Mouse (Mus musculus): ENCODE results near the gene Mad1l1.
"Not testable (repeated sequence)": the region's sequence is repeated elsewhere in the genome, so short reads cannot be mapped to it uniquely, and the experiment has no call there.

Mad1l1 gene

GRCm38 (mm10) chr5:140321042-140321755 is at the start of gene Mad1l1, which contains the start of gene Nudt1:
Mad1l1 (minus strand) TSS chr5:140321552.
Nudt1 (plus strand) TSS chr5:140321656.
- peak; percentile 99 for DNase-seq (ENCODE audit: low read depth, low spot score)

DNA sequence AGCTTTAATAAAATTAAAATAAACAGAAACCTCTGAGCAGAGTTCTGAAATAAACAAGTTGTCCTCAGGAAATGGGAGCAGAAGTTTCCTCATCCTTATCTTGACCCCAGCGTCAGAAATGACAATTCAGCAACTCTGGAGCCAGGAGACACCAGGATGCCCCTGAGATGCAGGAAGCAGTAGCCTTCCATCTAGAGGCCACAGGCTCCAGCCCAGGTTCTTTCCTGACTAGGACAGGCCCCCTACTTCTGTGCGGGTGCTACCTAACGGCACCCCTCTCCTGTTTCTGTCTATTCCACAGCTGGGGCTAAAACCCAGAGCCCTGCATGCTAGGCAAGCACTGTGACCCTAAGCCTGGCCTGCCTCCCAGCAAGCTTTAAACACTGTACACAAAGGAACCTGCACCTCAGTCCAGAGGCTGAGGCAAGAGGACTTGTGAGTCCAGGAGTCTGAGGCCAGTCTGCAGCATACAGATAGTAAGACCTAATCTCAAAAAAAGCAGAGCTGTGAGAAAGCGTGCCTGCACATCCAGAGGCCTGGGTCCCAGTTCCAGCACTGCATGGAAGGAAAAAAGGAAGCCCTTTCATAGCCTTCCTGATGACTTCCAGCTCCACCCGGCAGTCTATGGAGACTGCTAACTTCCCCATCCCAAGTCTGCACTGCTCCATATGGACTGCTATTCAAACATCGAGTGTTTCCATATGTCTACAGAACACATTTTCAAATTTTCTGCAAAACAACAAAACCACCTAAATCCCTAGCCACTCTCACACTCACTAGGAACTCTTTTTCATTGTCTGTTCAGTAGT is 49.3 kb upstream of the Mad1l1 start:
- no peak for DNase-seq (ENCODE audit: low read depth, low spot score)

- DNase-seq (ENCODE audit: low read depth, low spot score): no peak
These were observed 48.1 kb upstream of the Mad1l1 start for GRCm38 (mm10) chr5:140369466-140369865.

DNA sequence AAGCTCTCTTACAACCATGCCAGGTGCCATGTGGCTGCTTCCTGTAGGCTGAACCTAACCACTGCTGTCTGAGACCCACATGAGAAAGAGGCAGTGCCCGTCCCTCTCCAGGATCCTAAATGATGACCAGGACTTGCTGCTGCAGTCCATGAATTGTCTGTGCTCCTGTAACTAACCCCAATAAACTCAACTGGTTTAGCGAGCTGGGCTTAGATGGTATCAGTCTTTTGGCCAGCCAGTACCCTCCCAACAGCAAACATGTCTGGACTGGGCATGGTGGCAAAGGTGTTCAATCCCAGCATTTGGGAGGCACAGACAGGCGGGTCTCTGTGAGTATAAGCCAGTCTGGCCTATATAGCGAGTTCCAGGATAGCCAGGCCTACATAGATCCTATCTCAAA is 47.6 kb upstream of the Mad1l1 start:
- no peak for DNase-seq (ENCODE audit: low read depth, low spot score)

- not testable (repeated sequence) for DNase-seq (ENCODE audit: low read depth, low spot score)
These were observed 46.8 kb upstream of the Mad1l1 start for GRCm38 (mm10) chr5:140368126-140368525.

DNA sequence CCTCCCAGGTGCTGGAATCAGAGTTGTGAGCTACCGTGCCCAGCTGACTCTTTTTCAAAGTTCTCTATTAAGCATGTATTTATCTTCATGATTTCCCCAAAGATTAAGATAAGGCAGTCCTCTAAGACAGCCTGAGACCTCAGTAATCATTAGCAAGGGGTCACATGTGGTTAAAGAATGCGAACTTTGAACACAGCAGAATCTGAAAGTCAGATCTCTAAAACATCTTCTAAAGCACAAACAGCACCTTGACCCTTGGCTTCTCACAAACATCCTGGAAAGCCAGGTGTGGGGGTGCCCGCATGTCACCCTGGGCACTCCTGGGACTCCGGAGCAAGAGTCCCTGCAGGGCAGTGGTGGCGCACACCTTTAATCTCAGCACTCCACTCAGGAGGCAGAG is 43.1 kb upstream of the Mad1l1 start:
- DNase-seq (ENCODE audit: low read depth, low spot score): no peak

DNA sequence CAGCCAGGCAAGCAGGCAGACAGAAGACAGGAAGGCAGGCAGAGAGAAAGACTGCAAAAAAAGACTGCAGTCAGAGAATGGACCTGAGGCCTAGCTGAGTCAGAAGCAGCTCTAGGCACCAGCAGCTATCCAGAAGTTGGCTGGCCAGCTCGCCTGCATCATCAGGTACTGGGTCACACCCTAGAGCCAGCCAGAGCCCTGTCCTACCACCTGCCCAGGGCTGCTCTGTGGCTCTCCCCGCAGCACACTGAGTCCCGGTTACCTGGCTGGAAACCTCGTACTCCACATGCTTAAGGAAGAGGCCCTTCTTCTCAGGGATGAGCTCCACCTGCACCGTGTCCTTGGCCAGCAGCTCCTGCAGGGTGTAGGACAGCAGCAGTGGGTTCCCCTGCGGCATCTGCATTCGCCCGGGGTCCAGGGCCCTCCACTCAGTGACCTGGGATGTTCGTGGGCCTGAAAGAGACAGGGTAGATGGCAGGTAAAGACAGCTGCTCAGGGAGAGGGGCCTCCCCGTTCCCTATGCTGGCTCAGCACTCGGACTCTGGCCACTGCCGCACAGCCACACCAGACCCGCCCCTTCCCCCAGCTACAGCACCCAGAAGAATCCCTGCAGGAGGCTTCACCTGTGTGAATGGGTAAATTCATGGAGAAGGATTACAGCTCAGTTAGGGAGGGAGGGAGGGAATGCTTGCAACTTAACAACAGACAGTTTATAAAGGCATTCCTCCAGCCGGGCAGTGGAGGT is 38.8 kb upstream of the Mad1l1 start:
- DNase-seq (ENCODE audit: low read depth, low spot score): no peak

DNA sequence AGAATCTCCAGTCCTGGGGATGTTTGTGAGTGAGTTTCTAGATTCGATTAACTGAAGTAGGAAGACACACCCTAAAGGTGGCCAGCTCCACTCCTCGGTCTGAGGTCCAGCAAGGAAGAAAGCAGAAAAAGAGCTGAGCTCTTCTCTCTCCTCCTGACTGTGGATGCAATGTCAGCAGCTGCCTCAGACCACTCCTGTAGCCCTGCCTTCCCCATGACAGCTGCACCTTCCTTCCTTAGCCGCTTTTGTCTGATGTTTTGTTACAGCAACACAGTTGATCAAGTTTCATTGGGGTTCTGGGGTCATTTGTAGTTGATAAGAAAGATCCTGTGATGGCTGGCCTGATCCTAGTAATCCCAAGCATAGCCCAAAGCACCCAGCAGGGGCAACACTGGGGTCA is 36.1 kb upstream of the Mad1l1 start:
- no peak for DNase-seq (ENCODE audit: low read depth, low spot score)

- DNase-seq (ENCODE audit: low read depth, low spot score): no peak
These were observed 34.6 kb upstream of the Mad1l1 start for GRCm38 (mm10) chr5:140355934-140356333.

- no peak for DNase-seq (ENCODE audit: low read depth, low spot score)
These were observed 31.0 kb upstream of the Mad1l1 start for GRCm38 (mm10) chr5:140352352-140352751.

GRCm38 (mm10) chr5:140350731-140351497 is 29.6 kb upstream of the Mad1l1 start:
- no peak for DNase-seq (ENCODE audit: low read depth, low spot score)

GRCm38 (mm10) chr5:140349882-140350281 is 28.5 kb upstream of the Mad1l1 start:
- no peak for DNase-seq (ENCODE audit: low read depth, low spot score)

- DNase-seq (ENCODE audit: low read depth, low spot score): peak; percentile 43
These were observed 24.7 kb upstream of the Mad1l1 start for GRCm38 (mm10) chr5:140346050-140346449.

DNA sequence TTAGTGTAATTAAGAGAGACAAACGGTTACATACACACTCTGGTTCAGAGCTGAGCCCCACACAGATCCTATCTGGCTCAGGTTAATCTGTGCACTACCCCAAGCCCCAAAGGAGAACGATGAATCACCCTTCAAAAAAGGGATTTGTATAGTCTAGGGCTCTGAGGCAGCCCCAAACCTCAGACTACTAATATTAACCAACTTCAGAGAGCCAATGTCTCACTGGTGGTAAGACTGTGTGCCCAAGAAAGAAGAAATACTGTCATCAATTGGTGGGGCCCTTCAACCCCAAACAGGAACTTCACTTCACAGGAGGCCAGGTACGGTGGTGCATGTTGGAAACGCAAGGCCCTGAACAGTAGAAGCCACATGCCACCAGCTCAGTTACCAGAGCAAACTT is 23.9 kb upstream of the Mad1l1 start:
- no peak for DNase-seq (ENCODE audit: low read depth, low spot score)

GRCm38 (mm10) chr5:140342880-140343279 is 21.5 kb upstream of the Mad1l1 start:
- DNase-seq (ENCODE audit: low read depth, low spot score): no peak

GRCm38 (mm10) chr5:140339836-140340235 is 18.5 kb upstream of the Mad1l1 start:
- no peak for DNase-seq (ENCODE audit: low read depth, low spot score)

GRCm38 (mm10) chr5:140338779-140339178 is 17.4 kb upstream of the Mad1l1 start:
- DNase-seq (ENCODE audit: low read depth, low spot score): no peak

- peak; percentile 83 for DNase-seq (ENCODE audit: low read depth, low spot score)
These were observed 15.3 kb upstream of the Mad1l1 start for GRCm38 (mm10) chr5:140336680-140337079.

GRCm38 (mm10) chr5:140333631-140334030 is 12.3 kb upstream of the Mad1l1 start:
- peak; percentile 76 for DNase-seq (ENCODE audit: low read depth, low spot score)

DNA sequence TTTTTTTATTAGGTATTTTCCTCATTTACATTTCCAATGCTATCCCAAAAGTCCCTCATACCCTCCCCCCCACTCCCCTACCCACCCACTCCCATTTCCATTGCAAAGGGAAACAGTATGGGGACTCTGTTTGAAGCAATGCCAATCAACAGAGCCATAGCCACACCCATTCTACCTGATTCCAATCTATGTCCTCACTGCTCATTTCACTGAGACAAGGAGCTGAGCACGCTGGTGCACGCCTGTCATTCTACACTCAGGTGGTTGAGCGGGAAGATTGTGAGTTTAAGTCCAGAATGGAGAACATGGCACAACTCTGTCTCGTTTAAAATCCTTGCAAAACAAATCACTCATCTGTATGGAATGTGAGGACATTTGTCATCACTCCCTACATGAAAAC is 11.2 kb upstream of the Mad1l1 start:
- DNase-seq (ENCODE audit: low read depth, low spot score): peak; percentile 67
